Mouse (Mus musculus) gastrocnemius, postnatal 25 days (tissue): ENCODE measurements at regions not wholly inside any gene's neighbourhood (a gene's known extent, or its start where the extent isn't known, plus 50 kb on each side); places are given as distances from the start of the nearest gene placed in this dataset.
A peak's percentile ranks its signal among the peaks of the same experiment; 100 is the strongest.
"Not testable (repeated sequence)": the region's sequence is repeated elsewhere in the genome, so short reads cannot be mapped to it uniquely, and the experiment has no call there.

ENCODE experiments used
- DNase-seq: peaks from one replicate; pipeline ENCODE4 v3.0.0; 2022

- peak; percentile 10 for DNase-seq
Measured at GRCm38 (mm10) chr3:69669541-69669940, 52.2 kb upstream of the Nmd3 start.

DNA sequence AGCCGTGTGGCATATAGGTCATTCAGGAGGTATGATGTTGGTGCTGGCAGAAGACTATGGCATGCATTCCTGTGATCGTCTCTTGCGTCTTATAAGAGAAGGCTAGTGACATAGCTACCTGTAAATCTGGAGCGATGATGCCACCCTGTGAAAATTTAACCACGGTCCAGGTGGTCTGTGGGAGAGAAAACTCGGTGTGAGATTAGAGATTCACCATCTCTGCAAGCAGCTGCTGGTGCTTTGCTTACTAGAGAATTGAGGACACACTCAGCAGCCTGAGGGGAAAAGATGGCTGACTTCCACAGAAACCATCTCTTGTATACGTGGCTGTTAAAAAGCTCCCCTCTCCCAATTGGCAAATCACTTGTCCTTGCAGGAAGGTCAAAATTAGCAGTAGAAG lies 54.0 kb upstream of the Nmd3 start:
- DNase-seq: no peak

DNA sequence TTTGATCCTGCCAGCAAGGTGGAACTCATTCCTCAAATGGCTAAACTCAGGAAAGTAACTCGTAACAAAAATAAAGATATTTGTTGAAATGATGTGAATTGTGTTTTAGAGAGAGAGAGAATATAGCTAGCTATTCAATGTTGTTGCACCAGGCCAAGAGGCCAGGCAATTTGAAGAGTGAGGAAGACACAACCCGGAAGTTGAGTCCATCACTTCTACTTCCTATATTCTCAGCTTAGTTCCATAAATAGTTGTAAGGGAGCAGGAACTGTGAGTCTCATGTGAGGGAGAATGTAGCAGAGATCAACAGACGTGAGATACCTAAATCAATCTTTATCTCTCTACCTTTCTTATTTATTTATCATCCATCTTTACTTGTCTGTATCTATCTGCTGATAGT lies 54.4 kb upstream of the Nmd3 start:
- DNase-seq: no peak

DNA sequence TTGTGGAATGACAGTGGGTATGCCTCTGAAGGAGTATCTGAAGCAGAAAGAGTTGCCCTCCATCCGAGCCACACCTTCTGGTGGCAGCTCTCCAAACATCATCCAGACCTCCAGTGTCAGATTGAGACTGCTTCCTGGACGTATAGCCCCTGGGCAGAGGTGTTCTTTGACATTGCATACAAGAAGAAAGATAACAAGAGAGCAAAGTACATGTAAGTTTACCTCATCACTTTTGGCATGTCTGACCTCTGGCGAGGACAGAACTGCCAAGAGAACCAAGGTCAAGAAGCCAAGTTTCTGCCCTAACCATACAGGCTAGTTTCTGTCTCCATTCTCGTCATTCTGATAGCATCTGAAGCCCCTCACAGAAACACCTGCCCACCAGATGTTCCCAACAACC lies 57.5 kb upstream of the Nmd3 start:
- DNase-seq: no peak

GRCm38 (mm10) chr3:69658185-69658584 lies 59.4 kb upstream of the B3galnt1 start:
- DNase-seq: no peak

GRCm38 (mm10) chr3:69657570-69657969 lies 58.8 kb upstream of the B3galnt1 start:
- no peak for DNase-seq

DNA sequence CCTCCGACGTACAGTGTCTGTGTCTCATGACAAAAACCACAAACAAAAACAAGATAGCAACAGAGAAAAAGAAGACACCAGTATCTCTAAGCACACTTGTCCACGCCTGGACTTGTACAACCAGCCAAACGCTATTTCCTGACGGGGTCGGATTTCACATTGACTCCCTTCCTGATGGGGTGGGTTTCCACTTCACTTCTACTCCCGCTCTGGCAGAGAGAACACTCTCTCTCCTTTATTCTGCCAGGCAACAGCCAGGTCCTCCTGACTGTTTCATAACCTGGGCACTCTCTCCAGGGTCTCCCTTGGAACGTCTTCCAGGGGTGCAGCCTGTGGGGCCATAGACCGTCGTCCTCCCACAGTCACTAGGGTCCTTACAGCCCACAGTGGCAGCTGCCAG lies 56.9 kb upstream of the B3galnt1 start:
- DNase-seq: not testable (repeated sequence)

GRCm38 (mm10) chr3:69655001-69655400 lies 56.2 kb upstream of the B3galnt1 start:
- peak; percentile 22 for DNase-seq

DNA sequence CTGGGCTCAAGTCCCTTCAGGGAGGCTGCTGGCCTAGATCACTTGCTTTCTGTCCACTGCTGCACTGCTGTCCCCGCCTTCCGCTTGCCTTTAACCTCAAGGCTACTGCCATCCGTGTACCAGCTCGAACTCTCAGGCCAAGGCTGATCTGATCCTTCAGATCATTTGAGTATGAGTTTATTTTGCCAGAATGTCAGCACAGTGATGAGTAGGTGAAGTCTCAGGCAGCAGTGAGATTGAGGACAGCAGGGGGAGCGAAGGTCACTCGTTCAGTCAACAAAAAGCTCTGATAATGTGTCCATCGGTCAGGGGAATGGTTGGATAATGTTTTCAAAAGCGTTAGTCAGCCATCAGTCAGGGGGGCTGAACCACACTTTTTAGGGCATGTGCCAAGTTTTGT lies 54.6 kb upstream of the B3galnt1 start:
- not testable (repeated sequence) for DNase-seq

DNA sequence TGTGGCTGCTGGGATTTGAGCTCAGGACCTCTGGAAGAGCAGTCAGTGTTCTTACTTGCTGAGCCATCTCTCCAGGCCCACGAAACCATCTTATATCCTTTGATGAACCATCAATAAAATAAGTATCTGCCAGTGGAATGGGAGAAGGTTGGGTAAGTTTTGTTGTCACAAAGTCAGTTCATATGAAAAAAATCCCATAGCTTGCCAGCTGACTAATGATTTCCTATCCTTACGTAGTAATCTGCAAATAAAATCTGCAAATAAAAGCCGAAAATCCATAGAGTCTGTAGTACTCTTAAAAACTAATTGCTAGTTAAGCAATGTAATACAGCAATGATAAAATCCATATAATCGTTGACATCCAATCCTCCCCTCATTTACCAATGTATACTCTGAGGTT lies 50.8 kb upstream of the B3galnt1 start:
- no peak for DNase-seq
